Mouse (Mus musculus) forebrain, embryonic 14.5 days (tissue): ENCODE data around the gene Foxp1. TPM values are rescaled to one million over a fixed set of nuclear protein-coding genes. Genes with fewer than 3 reads are reported as not detected.
A peak's percentile ranks its signal among the peaks of the same experiment; 100 is the strongest.

Source experiments
- ATAC-seq: fragments of 200-750 bp; cut with Nextera tagmentation; 2 replicates; pipeline ENCODE4 v1.8.0; 2017; ENCODE audit warnings: mild to moderate bottlenecking, moderate library complexity
- DNase-seq: peaks from one replicate; pipeline ENCODE4 v3.0.0-alpha.2; 2015; ENCODE audit warnings: low spot score
- H3K27ac ChIP-seq: fragments of 300-500 bp; sonication (generic); 2 replicates; pipeline ENCODE4 v1.5.1; 2014; ENCODE audit warnings: low read depth, mild to moderate bottlenecking, control low read depth, low read length, moderate library complexity
- H3K27me3 ChIP-seq: fragments of 300-500 bp; sonication (generic); replicated peaks from 2 replicates; pipeline ENCODE4 v1.6.1; 2014; ENCODE audit warnings: low read length, control low read depth, mixed read lengths; ENCODE audit not compliant: control insufficient read depth, insufficient read depth
- H3K36me3 ChIP-seq: fragments of 300-500 bp; sonication (generic); 2 replicates; pipeline ENCODE4 v1.6.1; 2014; ENCODE audit warnings: low read length, control low read depth; ENCODE audit not compliant: control insufficient read depth, insufficient read depth
- H3K4me1 ChIP-seq: fragments of 300-500 bp; sonication (generic); 2 replicates; pipeline ENCODE4 v1.6.1; 2014; ENCODE audit warnings: antibody characterized with exemption, low read length, control low read depth; ENCODE audit not compliant: control insufficient read depth, insufficient read depth
- H3K4me2 ChIP-seq: fragments of 300-500 bp; sonication (generic); 2 replicates; pipeline ENCODE4 v1.6.1; 2014; ENCODE audit warnings: mild to moderate bottlenecking, control low read depth, low read length
- H3K4me3 ChIP-seq: fragments of 300-500 bp; sonication (generic); 2 replicates; pipeline ENCODE4 v1.5.1; 2014; ENCODE audit warnings: low read depth, low read length, control low read depth
- H3K9ac ChIP-seq: fragments of 300-500 bp; sonication (generic); 2 replicates; pipeline ENCODE4 v1.6.1; 2014; ENCODE audit warnings: mild to moderate bottlenecking, low read length, control low read depth, moderate library complexity
- H3K9me3 ChIP-seq: fragments of 300-500 bp; sonication (generic); replicated peaks from 2 replicates; pipeline ENCODE4 v1.6.1; 2016; ENCODE audit warnings: low read length, control low read depth, mixed read lengths; ENCODE audit not compliant: control insufficient read depth
- WGBS: fragments of 180-500 bp; shearing (Covaris S2); extraction: QIAGEN DNeasy Blood & Tissue Kit; methylation state at CpG from one replicate; pipeline ENCODE4 v1.1.7; 2014; 5-methylcytosine and 5-hydroxymethylcytosine counted together
- polyA plus RNA-seq: library from polyadenylated mRNA; unstranded; fragments of >200 nt; fragmentation: Nextera tagmentation; extraction: Ambion mirVana; gene quantifications from 2 replicates; pipeline ENCODE4 v1.2.1, GENCODE M21; 2014

Foxp1 gene
- polyA plus RNA-seq, 1 experiment from 2014 or later, result 63.3 TPM

- no peak overlapping the region for H3K9ac ChIP-seq
- no peaks in the 10 kb centered on the region for H3K9me3 ChIP-seq
- ATAC-seq, result no peak
- no peaks in the 10 kb centered on the region for H3K36me3 ChIP-seq
- H3K27me3 ChIP-seq, result no peaks in the 10 kb centered on the region
- H3K27ac ChIP-seq, result no peak overlapping the region
- 87% methylated on average over 6 of the region's 6 CpGs for WGBS
- no peak for DNase-seq
- no peak overlapping the region for H3K4me3 ChIP-seq
- no peaks in the 10 kb centered on the region for H3K4me1 ChIP-seq
- no peak overlapping the region for H3K4me2 ChIP-seq
Measured at GRCm38 (mm10) chr6:99540653-99541052, 18.1 kb upstream of the Foxp1 start.

- Histone ChIP-seq H3K27ac (no peak overlapping the region), H3K27me3 (no peaks in the 10 kb centered on the region), H3K9me3 (no peaks in the 10 kb centered on the region), H3K9ac (no peak overlapping the region), H3K4me1 (no peaks in the 10 kb centered on the region), H3K36me3 (no peaks in the 10 kb centered on the region), H3K4me2 (no peak overlapping the region), H3K4me3 (no peak overlapping the region)
- WGBS, result 92% methylated on average over 5 of the region's 5 CpGs
- DNase-seq, result no peak
- no peak for ATAC-seq
Measured at GRCm38 (mm10) chr6:99540146-99540545, 17.6 kb upstream of the Foxp1 start.

- Histone ChIP-seq H3K4me2 (no peak overlapping the region), H3K9ac (no peak overlapping the region), H3K27ac (no peak overlapping the region), H3K4me1 (no peaks in the 10 kb centered on the region), H3K36me3 (no peaks in the 10 kb centered on the region), H3K27me3 (no peaks in the 10 kb centered on the region), H3K9me3 (no peaks in the 10 kb centered on the region), H3K4me3 (no peak overlapping the region)
- ATAC-seq (no peak), DNase-seq (no peak)
- WGBS, result 86% methylated on average over 17 of the region's 17 CpGs
Measured at GRCm38 (mm10) chr6:99538194-99538941, 15.8 kb upstream of the Foxp1 start.

GRCm38 (mm10) chr6:99534211-99534745 is 11.8 kb upstream of the Foxp1 start:
- Histone ChIP-seq H3K9ac (no peak overlapping the region), H3K27ac (no peak overlapping the region), H3K4me3 (no peak overlapping the region), H3K36me3 (no peaks in the 10 kb centered on the region), H3K9me3 (no peaks in the 10 kb centered on the region), H3K27me3 (no peaks in the 10 kb centered on the region), H3K4me1 (no peaks in the 10 kb centered on the region), H3K4me2 (no peak overlapping the region)
- WGBS, result 58% methylated on average over 5 of the region's 5 CpGs
- ATAC-seq (no peak), DNase-seq (no peak)

DNA sequence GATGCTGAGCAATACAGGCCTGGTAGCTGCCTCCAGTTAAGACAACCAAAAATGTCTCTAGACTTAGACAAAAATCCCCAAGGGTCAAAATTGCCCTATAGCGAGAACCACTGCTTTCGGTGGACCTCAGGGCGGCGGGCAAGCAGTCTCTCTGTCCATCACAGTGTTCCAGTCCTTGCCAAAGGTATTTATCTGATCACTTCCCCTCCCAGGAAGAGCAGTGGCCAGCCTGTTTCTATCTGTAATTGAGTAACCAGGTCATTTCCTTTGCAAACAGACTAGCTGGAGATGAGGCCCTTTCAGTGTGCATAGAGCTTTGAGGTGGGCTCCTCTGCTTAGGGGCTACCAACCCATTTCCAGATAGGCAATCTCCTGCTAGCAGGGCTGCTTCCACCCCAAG is 9.9 kb upstream of the Foxp1 start:
- ATAC-seq, result no peak

GRCm38 (mm10) chr6:99528972-99529371 is 6.5 kb upstream of the Foxp1 start:
- DNase-seq, result no peak
- 67% methylated on average over 2 of the region's 2 CpGs for WGBS
- H3K4me3 ChIP-seq, result no peak overlapping the region
- no peak overlapping the region for H3K4me2 ChIP-seq
- H3K27ac ChIP-seq, result no peak overlapping the region
- H3K27me3 ChIP-seq, result no peaks in the 10 kb centered on the region
- H3K9me3 ChIP-seq, result peaks cover 6% of the 10 kb centered on the region
- no peak overlapping the region for H3K9ac ChIP-seq
- no peaks in the 10 kb centered on the region for H3K36me3 ChIP-seq
- no peak for ATAC-seq
- H3K4me1 ChIP-seq, result no peaks in the 10 kb centered on the region

More for the DNA sequence above, 9.9 kb upstream of the Foxp1 start:
- no peak overlapping the region for H3K27ac ChIP-seq
- no peak for DNase-seq
- no peaks in the 10 kb centered on the region for H3K36me3 ChIP-seq
- no peaks in the 10 kb centered on the region for H3K27me3 ChIP-seq
- H3K9me3 ChIP-seq, result peaks cover 2% of the 10 kb centered on the region
- H3K4me3 ChIP-seq, result no peak overlapping the region
- H3K4me1 ChIP-seq, result no peaks in the 10 kb centered on the region
- H3K9ac ChIP-seq, result no peak overlapping the region
- H3K4me2 ChIP-seq, result no peak overlapping the region
- 89% methylated on average over 4 of the region's 4 CpGs for WGBS

- Histone ChIP-seq H3K9me3 (peaks cover 6% of the 10 kb centered on the region), H3K4me3 (no peak overlapping the region), H3K4me1 (no peaks in the 10 kb centered on the region), H3K36me3 (no peaks in the 10 kb centered on the region), H3K27me3 (no peaks in the 10 kb centered on the region), H3K9ac (no peak overlapping the region), H3K27ac (no peak overlapping the region), H3K4me2 (no peak overlapping the region)
- WGBS, result 95% methylated on average over 6 of the region's 6 CpGs
- DNase-seq (no peak), ATAC-seq (no peak)
Measured at GRCm38 (mm10) chr6:99527457-99528105, 5.1 kb upstream of the Foxp1 start.

DNA sequence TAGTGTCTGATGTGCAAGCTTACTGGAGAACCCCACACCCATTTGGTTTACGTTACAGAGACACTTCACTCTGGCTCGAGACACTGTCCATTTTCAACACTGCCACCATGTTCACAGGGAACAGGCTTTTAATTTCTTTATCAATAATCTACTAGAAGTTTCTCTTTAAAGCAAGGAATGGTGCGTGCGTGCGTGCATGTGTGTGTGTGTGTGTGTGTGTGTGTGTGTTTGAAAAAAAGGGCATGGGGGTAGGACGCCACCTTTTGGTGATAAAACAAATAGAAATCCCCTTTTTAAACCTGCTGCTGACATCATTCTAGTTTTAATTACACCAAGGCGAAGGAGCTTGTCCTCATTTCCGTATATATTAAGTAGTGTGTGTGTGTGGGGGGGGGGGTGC is 2.8 kb upstream of the Foxp1 start:
- H3K4me1 ChIP-seq, result no peaks in the 10 kb centered on the region
- H3K27me3 ChIP-seq, result no peaks in the 10 kb centered on the region
- 38% methylated on average over 8 of the region's 8 CpGs for WGBS
- no peak overlapping the region for H3K9ac ChIP-seq
- H3K4me3 ChIP-seq, result no peak overlapping the region
- H3K36me3 ChIP-seq, result no peaks in the 10 kb centered on the region
- peaks cover 6% of the 10 kb centered on the region for H3K9me3 ChIP-seq
- peak; percentile 64 for DNase-seq
- no peak for ATAC-seq
- H3K4me2 ChIP-seq, result no peak overlapping the region
- H3K27ac ChIP-seq, result no peak overlapping the region
